Mouse (Mus musculus): ENCODE measurements around the gene Zdhhc11. TPM values are rescaled to one million over a fixed set of nuclear protein-coding genes. Genes with fewer than 3 reads are reported as not detected.

Zdhhc11 gene
- total and polyA plus RNA-seq, 3 experiments, result not detected

- H3K27ac ChIP-seq, result peak overlapping the region; percentile 97
- H3K4me1 ChIP-seq (ENCODE audit: control insufficient read depth, insufficient read depth, low read length), result peaks cover 9% of the 10 kb centered on the region
- H3K4me3 ChIP-seq, result no peak overlapping the region
- H3K9ac ChIP-seq (ENCODE audit: low read depth, low read length), result peak overlapping the region; percentile 52
- WGBS, result under 1% methylated on average over 12 of the region's 12 CpGs
- TF ChIP-seq POLR2A (IDR thresholded peaks at IDR 0.05; ENCODE audit: insufficient read depth, low read depth, low read length), result peak; percentile 54
- TF ChIP-seq EP300 (IDR thresholded peaks at IDR 0.05; ENCODE audit: insufficient read depth, low read depth, low read length), result peak; percentile 99
- TF ChIP-seq CTCF (IDR thresholded peaks at IDR 0.05), result peak; percentile 89
- intact Hi-C loops (cut with DNase I), result loop anchor here (1.0 to 2.0 kb wide), 4 partner anchors 20 to 330 kb away; partner anchors contain the start of gene Tppp
- H3K27me3 ChIP-seq (ENCODE audit: control insufficient read depth, insufficient read depth, low read length), result no peaks in the 10 kb centered on the region
- peaks cover 7% of the 10 kb centered on the region; the same call in 1 of the 2 replicates for H3K36me3 ChIP-seq (ENCODE audit: control insufficient read depth, insufficient read depth, low read length)
- H3K79me2 ChIP-seq (replicated peaks; ENCODE audit: control insufficient read depth, insufficient read depth, low read length), result no peaks in the 10 kb centered on the region
- peak; percentile 84 to 92 for DNase-seq
These were observed 7.1 kb downstream of the Zdhhc11 start for GRCm38 (mm10) chr13:73970545-73971448.

GRCm38 (mm10) chr13:73974523-73974922 lies 10.9 kb downstream of the Zdhhc11 start:
- Histone ChIP-seq H3K27me3 (ENCODE audit: control insufficient read depth, insufficient read depth, low read length) (no peaks in the 10 kb centered on the region), H3K4me1 (ENCODE audit: control insufficient read depth, insufficient read depth, low read length) (peaks cover 9% of the 10 kb centered on the region), H3K9ac (ENCODE audit: low read depth, low read length) (no peak overlapping the region), H3K36me3 (ENCODE audit: control insufficient read depth, insufficient read depth, low read length) (peaks cover 7% of the 10 kb centered on the region; the same call in 1 of the 2 replicates), H3K79me2 (replicated peaks; ENCODE audit: control insufficient read depth, insufficient read depth, low read length) (no peaks in the 10 kb centered on the region), H3K4me3 (no peak overlapping the region), H3K27ac (no peak overlapping the region)
- no peak for TF ChIP-seq EP300 (IDR thresholded peaks at IDR 0.05; ENCODE audit: insufficient read depth, low read depth, low read length)
- no peak for TF ChIP-seq CTCF (IDR thresholded peaks at IDR 0.05)
- no peak for TF ChIP-seq POLR2A (IDR thresholded peaks at IDR 0.05; ENCODE audit: insufficient read depth, low read depth, low read length)
- intact Hi-C loops (cut with DNase I), result no loop called here
- DNase-seq, result no peak
- WGBS, result 98% methylated on average over 3 of the region's 3 CpGs

- 89% methylated on average over 5 of the region's 5 CpGs for WGBS
- H3K27me3 ChIP-seq (ENCODE audit: control insufficient read depth, insufficient read depth, low read length), result no peaks in the 10 kb centered on the region
- no peak overlapping the region for H3K9ac ChIP-seq (ENCODE audit: low read depth, low read length)
- no peaks in the 10 kb centered on the region for H3K79me2 ChIP-seq (replicated peaks; ENCODE audit: control insufficient read depth, insufficient read depth, low read length)
- H3K4me1 ChIP-seq (ENCODE audit: control insufficient read depth, insufficient read depth, low read length), result no peaks in the 10 kb centered on the region
- H3K27ac ChIP-seq, result no peak overlapping the region
- no peak for DNase-seq
- H3K36me3 ChIP-seq (ENCODE audit: control insufficient read depth, insufficient read depth, low read length), result no peaks in the 10 kb centered on the region
- intact Hi-C loops (cut with DNase I), result no loop called here
- H3K4me3 ChIP-seq, result no peak overlapping the region
- TF ChIP-seq POLR2A (IDR thresholded peaks at IDR 0.05; ENCODE audit: insufficient read depth, low read depth, low read length), result no peak
- no peak for TF ChIP-seq EP300 (IDR thresholded peaks at IDR 0.05; ENCODE audit: insufficient read depth, low read depth, low read length)
- TF ChIP-seq CTCF (IDR thresholded peaks at IDR 0.05), result no peak
These were observed 13.3 kb downstream of the Zdhhc11 start for GRCm38 (mm10) chr13:73976935-73977334.

GRCm38 (mm10) chr13:73990325-73990724 lies 26.7 kb downstream of the Zdhhc11 start:
- H3K27me3 ChIP-seq (ENCODE audit: control insufficient read depth, insufficient read depth, low read length), result 0 out of 2 replicates have a peak, but pooled peaks cover 2% of the 10 kb centered on the region
- 0 out of 2 replicates have a peak, but pooled peaks cover 1% of the 10 kb centered on the region for H3K79me2 ChIP-seq (replicated peaks; ENCODE audit: control insufficient read depth, insufficient read depth, low read length)
- 82% methylated on average over 5 of the region's 5 CpGs for WGBS
- H3K9ac ChIP-seq (ENCODE audit: low read depth, low read length), result no peak overlapping the region
- DNase-seq, result no peak
- intact Hi-C loops (cut with DNase I), result loop anchor here (2.0 kb wide), 2 partner anchors 18 to 20 kb away; partner anchors contain the start of gene Tppp
- H3K27ac ChIP-seq, result no peak overlapping the region
- no peak for TF ChIP-seq CTCF (IDR thresholded peaks at IDR 0.05)
- no peak for TF ChIP-seq EP300 (IDR thresholded peaks at IDR 0.05; ENCODE audit: insufficient read depth, low read depth, low read length)
- TF ChIP-seq POLR2A (IDR thresholded peaks at IDR 0.05; ENCODE audit: insufficient read depth, low read depth, low read length), result no peak
- H3K4me1 ChIP-seq (ENCODE audit: control insufficient read depth, insufficient read depth, low read length), result peaks cover 5% of the 10 kb centered on the region
- no peaks in the 10 kb centered on the region; the same call in 1 of the 2 replicates for H3K36me3 ChIP-seq (ENCODE audit: control insufficient read depth, insufficient read depth, low read length)
- H3K4me3 ChIP-seq, result no peak overlapping the region

- H3K4me3 ChIP-seq, result no peak overlapping the region
- H3K4me1 ChIP-seq (ENCODE audit: control insufficient read depth, insufficient read depth, low read length), result peaks cover 5% of the 10 kb centered on the region
- 0 out of 2 replicates have a peak, but pooled peaks cover 1% of the 10 kb centered on the region for H3K79me2 ChIP-seq (replicated peaks; ENCODE audit: control insufficient read depth, insufficient read depth, low read length)
- intact Hi-C loops (cut with DNase I), result loop anchor here (2.0 kb wide), 2 partner anchors 18 to 20 kb away; partner anchors contain the start of gene Tppp
- 30% methylated on average over 2 of the region's 2 CpGs for WGBS
- DNase-seq, result no peak
- no peak overlapping the region for H3K9ac ChIP-seq (ENCODE audit: low read depth, low read length)
- no peak overlapping the region; the same call in 1 of the 2 replicates for H3K27ac ChIP-seq
- 0 out of 2 replicates have a peak, but pooled peaks cover 2% of the 10 kb centered on the region for H3K27me3 ChIP-seq (ENCODE audit: control insufficient read depth, insufficient read depth, low read length)
- no peak for TF ChIP-seq EP300 (IDR thresholded peaks at IDR 0.05; ENCODE audit: insufficient read depth, low read depth, low read length)
- H3K36me3 ChIP-seq (ENCODE audit: control insufficient read depth, insufficient read depth, low read length), result no peaks in the 10 kb centered on the region; the same call in 1 of the 2 replicates
These were observed 27.1 kb downstream of the Zdhhc11 start for GRCm38 (mm10) chr13:73990761-73991160.
